Mouse (Mus musculus) ES-CJ7 (cell line): ENCODE results near the gene Ctdsp2.
A peak's percentile ranks its signal among the peaks of the same experiment; 100 is the strongest.

Source experiments
- DNase-seq: peaks from one replicate; pipeline ENCODE4 v3.0.0; 2011; ENCODE audit warnings: low read depth, low spot score

The Ctdsp2 gene

GRCm38 (mm10) chr10:126988513-126989165 lies 10.1 kb downstream of the Ctdsp2 start:
- peak; percentile 55 for DNase-seq

DNA sequence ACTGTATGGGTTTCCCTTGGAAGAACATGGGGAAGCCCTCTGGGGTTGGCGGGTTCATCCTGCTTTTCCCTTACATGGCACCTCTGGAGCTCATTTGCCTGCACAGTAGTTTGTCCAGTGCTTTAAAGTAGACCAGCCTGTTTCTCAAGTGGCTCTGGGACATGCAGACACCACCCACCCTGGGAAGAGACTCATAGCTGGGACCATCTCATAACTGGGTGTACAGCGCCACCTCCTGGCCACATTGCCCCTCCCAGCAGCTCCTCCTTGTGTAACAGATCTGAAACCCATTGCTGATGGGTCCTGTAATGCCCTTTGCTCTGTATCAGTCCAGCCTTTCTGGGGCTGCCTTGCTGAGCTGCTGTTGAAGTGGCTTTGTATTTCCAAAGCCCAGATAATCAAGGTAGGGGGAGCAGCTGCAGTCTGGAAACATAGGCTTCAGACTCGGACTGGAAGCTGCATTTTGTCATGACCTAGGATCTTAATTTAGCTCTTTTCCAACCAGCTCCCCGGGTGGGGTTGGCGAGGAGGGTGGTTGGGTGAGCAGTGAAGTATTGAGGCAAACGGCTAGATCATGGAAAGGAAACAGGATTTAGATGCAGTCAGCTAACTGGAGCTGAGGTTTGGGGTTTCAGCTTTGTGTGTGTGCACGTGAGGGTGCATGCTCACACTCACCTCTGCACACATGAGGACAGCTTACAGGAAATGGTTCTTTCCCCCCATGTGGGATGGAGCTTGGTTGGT lies 12.0 kb downstream of the Ctdsp2 start:
- peak; percentile 92 for DNase-seq

- DNase-seq: no peak
These were observed 13.2 kb downstream of the Ctdsp2 start for GRCm38 (mm10) chr10:126991676-126992075.

- DNase-seq: no peak
These were observed 15.1 kb downstream of the Ctdsp2 start for GRCm38 (mm10) chr10:126993621-126994020.

- no peak for DNase-seq
These were observed 19.0 kb downstream of the Ctdsp2 start for GRCm38 (mm10) chr10:126997340-126998113.

- no peak for DNase-seq
These were observed 22.0 kb downstream of the Ctdsp2 start, which contains the start of gene Avil for GRCm38 (mm10) chr10:127000529-127000928. Avil (plus strand) TSS chr10:127000709.

DNA sequence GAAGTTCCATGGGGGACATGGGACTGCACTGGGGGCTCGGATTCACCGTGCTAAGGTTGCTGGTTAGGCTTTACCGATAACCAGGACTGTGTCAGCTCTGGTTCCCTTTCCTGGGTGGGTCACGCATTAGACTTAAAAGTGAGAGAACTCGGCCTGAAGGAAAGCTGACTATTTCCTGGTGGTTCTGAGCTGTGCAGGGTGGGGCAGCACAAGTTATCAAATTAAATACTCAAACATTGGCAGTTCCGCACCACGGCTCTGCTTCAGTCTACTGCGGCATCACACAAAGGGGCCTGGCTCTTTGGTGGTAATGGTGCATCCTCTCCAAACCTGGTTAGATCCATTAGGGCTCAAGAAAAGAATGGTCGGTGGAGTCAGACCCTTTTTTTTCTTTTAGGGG lies 22.8 kb downstream of the Ctdsp2 start:
- DNase-seq: no peak

- DNase-seq: no peak
These were observed 23.5 kb downstream of the Ctdsp2 start for GRCm38 (mm10) chr10:127002056-127002455.

- no peak for DNase-seq
These were observed 24.2 kb downstream of the Ctdsp2 start for GRCm38 (mm10) chr10:127002765-127003164.

GRCm38 (mm10) chr10:127003334-127003733 lies 24.8 kb downstream of the Ctdsp2 start:
- DNase-seq: no peak

- DNase-seq: no peak
These were observed 25.3 kb downstream of the Ctdsp2 start for GRCm38 (mm10) chr10:127003806-127004205.

DNA sequence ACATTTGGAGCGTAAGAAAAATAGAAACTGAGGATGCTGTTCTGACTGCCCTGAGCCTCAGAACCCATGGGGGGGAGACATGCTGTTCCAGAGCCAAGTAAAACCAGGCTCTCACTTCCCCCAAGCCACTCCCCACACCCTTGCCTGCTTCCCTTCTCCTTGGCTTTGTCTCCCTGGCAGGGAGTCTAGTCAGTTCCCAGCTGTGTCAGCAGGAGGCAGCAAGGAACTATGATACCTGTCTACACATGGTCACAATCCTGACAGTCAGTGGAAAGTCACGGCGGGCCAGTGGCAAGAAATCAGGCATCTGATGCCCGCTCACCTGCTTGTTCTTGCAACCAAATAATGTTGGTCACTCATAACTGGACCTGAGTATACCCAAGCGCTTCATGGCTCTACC lies 38.0 kb downstream of the Ctdsp2 start:
- DNase-seq: peak; percentile 78

- DNase-seq: no peak
These were observed 38.6 kb downstream of the Ctdsp2 start for GRCm38 (mm10) chr10:127017071-127017470.

DNA sequence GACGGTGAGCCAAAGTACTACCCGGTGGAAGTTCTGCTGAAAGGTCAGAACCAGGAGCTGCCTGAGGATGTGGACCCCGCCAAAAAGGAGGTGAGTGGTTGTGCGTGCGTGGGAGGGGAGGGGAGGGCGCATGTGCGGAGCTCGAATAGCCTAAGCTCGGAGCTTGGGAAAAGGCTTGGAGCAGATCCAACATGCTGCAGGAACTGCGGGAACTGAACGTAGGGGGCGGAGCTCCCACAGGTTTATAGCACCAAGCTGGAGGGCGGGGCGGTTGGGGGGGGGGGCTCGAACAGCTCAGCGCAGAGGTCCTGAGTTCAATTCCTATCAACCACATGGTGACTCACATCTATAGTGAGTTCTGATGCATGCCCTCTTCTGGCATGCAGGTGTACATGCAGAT lies 39.9 kb downstream of the Ctdsp2 start:
- peak; percentile 51 for DNase-seq

DNA sequence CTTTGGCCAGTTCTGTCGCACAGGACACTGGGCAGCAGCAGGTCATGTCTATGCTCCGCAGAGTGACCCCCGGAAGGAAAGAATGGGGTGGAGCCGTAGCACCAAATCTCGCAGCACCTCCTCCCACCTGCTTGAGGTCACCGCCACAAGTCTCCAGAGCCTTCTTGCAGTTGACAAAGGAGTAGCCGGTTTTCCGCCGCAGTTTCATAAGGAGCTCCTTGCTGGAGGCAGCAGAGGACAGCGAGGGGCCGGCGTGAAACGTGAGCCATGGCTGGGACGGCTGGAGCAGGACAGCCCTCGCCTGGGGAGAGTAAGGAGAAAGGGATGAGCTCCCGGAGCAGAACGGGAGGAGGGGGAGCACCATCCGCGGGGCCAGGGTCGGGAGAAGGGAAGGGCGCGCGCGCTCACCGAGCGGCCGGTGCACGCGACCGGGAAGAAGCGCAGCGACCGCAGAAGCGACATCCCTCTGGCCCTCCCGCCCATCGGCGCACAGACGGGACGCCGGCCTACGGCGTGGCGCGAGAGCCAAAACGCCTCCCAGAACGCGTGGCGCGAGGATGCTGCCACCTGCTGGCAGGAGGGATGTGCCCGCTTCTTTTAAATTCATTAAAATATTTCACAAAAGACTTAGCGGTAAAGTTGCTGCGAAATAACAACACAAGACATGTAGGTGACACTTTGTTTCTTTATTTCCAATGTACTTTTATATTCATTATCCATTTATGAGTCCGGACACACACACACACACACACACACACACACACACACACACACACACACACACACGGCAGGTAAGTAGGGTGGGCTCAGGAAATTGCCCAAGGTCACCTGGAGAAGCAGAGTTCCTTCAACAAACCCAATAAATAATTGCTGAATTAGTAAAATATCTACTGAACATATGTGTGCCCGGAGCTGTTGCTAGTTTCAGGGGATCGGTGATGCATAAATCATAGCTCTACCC lies 52.1 kb downstream of the Ctdsp2 start, which contains the start of gene Tsfm:
Gene Tsfm, minus strand, starts transcription at position 505 of the 961 bp plus-strand sequence.
- DNase-seq: peak; percentile 90

GRCm38 (mm10) chr10:127033301-127033741 lies 54.8 kb downstream of the Ctdsp2 start:
- DNase-seq: no peak

DNA sequence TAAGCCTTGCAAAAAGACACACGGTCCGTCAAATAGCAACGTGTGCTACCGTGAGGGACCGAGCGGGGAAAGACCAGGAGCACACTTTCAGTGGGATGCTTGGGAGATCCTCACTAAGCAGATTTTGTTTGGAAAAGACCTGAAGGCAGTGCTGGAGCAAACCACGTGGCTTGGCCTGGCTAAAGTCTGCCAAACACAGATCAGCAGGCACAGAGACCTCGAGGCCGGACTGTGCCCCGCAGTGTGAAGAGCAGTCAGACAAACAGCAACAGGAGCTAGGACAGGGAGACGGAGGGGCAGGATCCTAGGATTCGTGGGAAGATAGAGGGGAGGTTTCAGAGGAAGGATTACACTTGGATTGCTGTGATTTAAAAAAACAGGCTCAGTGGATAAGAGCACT lies 57.8 kb downstream of the Ctdsp2 start:
- no peak for DNase-seq

DNA sequence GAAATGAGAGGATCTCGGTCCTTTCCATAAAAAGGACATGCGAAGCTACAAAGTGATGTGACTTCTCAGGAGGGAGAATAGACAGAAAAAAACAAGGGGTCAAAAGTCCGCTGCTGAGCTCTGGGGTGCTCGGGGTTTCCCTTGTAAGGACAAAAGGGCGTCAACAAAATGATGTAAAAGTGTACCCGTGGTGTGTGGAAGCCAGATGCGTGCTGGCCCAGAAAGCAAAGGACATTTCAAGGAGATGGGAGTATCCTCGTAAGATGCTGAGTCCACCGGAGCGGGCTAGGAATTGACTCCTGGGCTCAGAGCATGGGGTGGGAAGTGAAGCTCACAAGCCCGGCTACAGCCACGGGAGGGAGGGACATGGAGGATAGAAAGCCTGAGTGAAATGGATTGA lies 59.1 kb downstream of the Ctdsp2 start:
- peak; percentile 61 for DNase-seq

- no peak for DNase-seq
These were observed 62.2 kb downstream of the Ctdsp2 start for GRCm38 (mm10) chr10:127040569-127041214.

- DNase-seq: no peak
These were observed 62.8 kb downstream of the Ctdsp2 start, which contains the start of the genes Mettl1 and Eef1akmt3 for GRCm38 (mm10) chr10:127041274-127041766. Mettl1 (plus strand) TSS chr10:127041414. Eef1akmt3 (minus strand) TSS chr10:127041513.
